Mouse (Mus musculus) thymus, adult 2 months (tissue): ENCODE data around the gene Nckipsd. TPM values are rescaled to one million over a fixed set of nuclear protein-coding genes. Genes with fewer than 3 reads are reported as not detected.

Experiments
- DNase-seq: peaks from one replicate; pipeline ENCODE4 v3.0.0; 2021
- H3K27ac ChIP-seq: fragments of 200-500 bp; 2 replicates; pipeline ENCODE4 v1.5.1; 2012; ENCODE audit warnings: low read length, control low read depth; ENCODE audit not compliant: control insufficient read depth, insufficient read depth
- H3K27me3 ChIP-seq: fragments of 200-500 bp; 2 replicates; pipeline ENCODE4 v1.6.1; 2012; ENCODE audit warnings: mild to moderate bottlenecking, low read length, moderate library complexity, mixed read lengths; ENCODE audit not compliant: control insufficient read depth, insufficient read depth
- H3K36me3 ChIP-seq: fragments of 200-500 bp; 2 replicates; pipeline ENCODE4 v1.6.1; 2012; ENCODE audit warnings: mild to moderate bottlenecking, low read length, moderate library complexity; ENCODE audit not compliant: control insufficient read depth, insufficient read depth
- H3K4me1 ChIP-seq: fragments of 200-500 bp; replicated peaks from 2 replicates; pipeline ENCODE4 v1.6.1; 2012; ENCODE audit warnings: low read length; ENCODE audit not compliant: control insufficient read depth, insufficient read depth
- H3K4me3 ChIP-seq: fragments of 200-500 bp; 2 replicates; pipeline ENCODE4 v1.5.1; 2012; ENCODE audit warnings: mild to moderate bottlenecking, low read length, control low read depth, moderate library complexity; ENCODE audit not compliant: control insufficient read depth, insufficient read depth
- CTCF ChIP-seq: fragments of 200-500 bp; IDR thresholded peaks from 2 replicates; pipeline ENCODE4 v1.5.1; 2012; ENCODE audit warnings: mild to moderate bottlenecking, control low read depth, low read length, moderate library complexity, borderline replicate concordance; ENCODE audit not compliant: control insufficient read depth, poor library complexity, insufficient read depth; ENCODE audit errors: extremely low read depth
- POLR2A ChIP-seq: fragments of 200-500 bp; IDR thresholded peaks from 2 replicates; pipeline ENCODE4 v1.6.1; 2012; ENCODE audit warnings: mild to moderate bottlenecking, low read length, control low read depth, moderate library complexity; ENCODE audit not compliant: control insufficient read depth, poor library complexity, insufficient read depth; ENCODE audit errors: extremely low read depth
- WGBS: fragments of 180-500 bp; shearing (Covaris S2); methylation state at CpG from one replicate; pipeline ENCODE4 v1.1.7; 2018; 5-methylcytosine and 5-hydroxymethylcytosine counted together
- polyA plus RNA-seq: library from polyadenylated mRNA; depleted of rRNA; stranded (reverse); fragments of >200 nt; gene quantifications from 2 replicates; pipeline ENCODE4 v1.2.3, GENCODE M21; 2012

The Nckipsd gene
- polyA plus RNA-seq, 1 experiment, result 30.0 TPM

DNA sequence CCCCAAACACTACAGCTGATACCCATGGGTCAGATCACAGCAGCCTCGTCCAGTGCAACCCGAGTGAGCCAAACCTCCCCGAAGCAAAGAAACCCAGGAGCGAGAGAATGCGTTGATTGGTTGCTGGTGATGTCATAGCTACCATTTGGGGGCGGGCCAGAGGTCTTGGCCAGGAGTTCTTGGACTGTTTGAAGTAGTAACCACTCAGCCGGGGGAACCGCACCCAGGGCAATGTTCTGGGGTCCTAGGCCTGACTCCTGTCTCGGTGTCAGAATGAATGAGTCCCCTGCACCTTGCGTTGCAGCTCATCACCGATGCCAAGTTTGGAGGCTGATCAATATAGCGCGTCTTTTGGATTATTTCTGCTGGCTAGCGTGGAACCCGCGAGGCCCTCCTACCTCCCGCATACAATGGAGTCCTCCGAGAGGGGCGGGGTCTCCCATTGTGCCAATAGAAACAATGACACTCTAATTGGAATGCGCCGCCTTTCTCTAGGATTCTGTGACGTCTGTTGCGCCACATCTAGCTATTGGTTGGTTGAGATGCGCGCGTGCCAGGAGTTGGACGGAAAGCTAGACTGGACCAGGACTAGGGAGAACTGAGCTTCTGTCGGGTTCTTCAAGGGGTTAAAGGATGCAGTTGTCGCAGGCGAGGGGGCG, 16.7 kb downstream of the Nckipsd start:
- H3K4me3 ChIP-seq, result no peak overlapping the region
- peaks cover 14% of the 10 kb centered on the region for H3K27me3 ChIP-seq
- no peak for DNase-seq
- no peaks in the 10 kb centered on the region for H3K36me3 ChIP-seq
- WGBS, result 16% methylated on average over 31 of the region's 31 CpGs
- no peak overlapping the region for H3K27ac ChIP-seq
- TF ChIP-seq POLR2A, result no peak
- TF ChIP-seq CTCF, result no peak
- H3K4me1 ChIP-seq, result peaks cover 12% of the 10 kb centered on the region; the same call in 1 of the 2 replicates

DNA sequence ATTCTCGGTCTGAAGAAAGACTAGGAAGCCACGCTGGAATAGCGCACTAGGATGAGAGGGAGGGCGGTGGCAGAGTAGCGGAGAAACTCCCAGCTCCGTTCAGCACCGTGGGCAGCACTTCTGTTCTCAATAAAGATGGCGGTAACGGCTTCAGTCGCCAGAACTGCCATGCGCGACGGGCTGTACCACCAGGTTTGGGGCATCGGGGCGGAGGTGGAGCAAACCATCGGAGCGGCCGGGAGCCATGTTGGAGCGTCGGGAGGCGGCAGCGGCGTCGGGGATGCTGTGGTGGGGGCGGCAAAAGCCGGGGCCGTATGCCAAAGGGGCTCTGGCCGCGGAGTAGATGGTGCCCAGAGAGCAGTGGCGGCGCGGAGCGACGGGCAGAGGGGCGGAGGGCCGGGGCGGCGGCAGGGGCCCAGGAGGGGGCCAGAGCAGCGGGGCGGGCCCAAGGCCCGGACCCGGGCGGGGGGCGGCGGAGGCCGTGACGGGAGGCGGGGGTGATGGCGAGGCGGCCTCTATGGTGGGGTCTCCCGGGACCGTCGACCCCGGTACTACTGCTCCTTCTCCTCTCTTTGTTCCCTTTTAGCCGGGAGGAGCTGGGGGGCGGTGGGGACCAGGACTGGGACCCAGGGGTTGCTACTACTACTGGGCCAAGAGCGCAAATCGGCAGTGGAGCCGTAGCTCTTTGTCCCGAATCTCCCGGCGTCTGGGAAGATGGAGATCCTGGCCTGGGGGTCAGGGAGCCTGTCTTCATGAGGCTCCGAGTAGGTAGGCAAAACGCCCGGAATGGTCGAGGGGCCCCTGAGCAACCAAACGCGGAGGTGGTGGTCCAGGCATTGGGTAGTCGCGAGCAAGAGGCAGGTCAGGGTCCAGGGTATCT, 17.9 kb downstream of the Nckipsd start, which contains the start of gene Celsr3:
Gene Celsr3 (plus strand): TSS at position 501 of the 880 bp plus-strand sequence.
- peaks cover 12% of the 10 kb centered on the region; the same call in 1 of the 2 replicates for H3K4me1 ChIP-seq
- no peaks in the 10 kb centered on the region for H3K36me3 ChIP-seq
- peaks cover 14% of the 10 kb centered on the region for H3K27me3 ChIP-seq
- TF ChIP-seq POLR2A (no peak), CTCF (no peak)
- WGBS, result 8% methylated on average over 68 of the region's 70 CpGs
- H3K27ac ChIP-seq, result no peak within 1 kb of the TSS
- no peak for DNase-seq
- peak within 1 kb of the TSS; percentile 12 for H3K4me3 ChIP-seq

DNA sequence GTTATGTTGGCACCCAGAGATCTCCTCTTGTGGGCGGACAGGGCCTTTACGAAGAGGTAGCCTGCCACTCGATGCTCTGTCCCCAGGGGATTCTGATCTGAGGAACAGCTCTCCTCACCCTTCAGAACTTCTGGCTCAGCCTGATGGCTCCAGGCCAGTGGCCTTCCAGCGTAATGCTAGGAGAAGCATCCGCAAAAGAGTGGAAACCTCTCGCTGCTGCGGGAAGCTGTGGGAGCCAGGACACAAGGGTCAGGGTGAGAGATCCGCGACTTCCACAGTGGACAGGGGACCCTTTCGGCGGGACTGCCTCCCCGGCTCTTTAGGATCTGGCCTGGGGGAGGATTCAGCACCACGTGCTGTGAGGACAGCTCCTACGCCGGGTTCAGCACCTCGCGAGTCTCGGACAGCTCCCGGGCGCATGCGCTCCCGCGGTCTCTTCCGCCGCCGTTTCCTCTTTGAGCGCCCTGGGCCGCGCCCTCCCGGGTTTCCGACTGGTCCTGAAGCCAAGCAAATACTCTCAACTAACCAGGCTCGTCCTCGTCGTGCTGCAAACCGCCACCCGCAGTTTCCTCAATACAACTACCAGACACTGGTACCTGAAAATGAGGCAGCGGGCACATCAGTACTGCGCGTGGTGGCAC, 18.7 kb downstream of the Nckipsd start:
- H3K36me3 ChIP-seq, result no peaks in the 10 kb centered on the region
- no peak overlapping the region for H3K27ac ChIP-seq
- H3K4me3 ChIP-seq, result peak overlapping the region; percentile 12
- peaks cover 18% of the 10 kb centered on the region; the same call in 1 of the 2 replicates for H3K4me1 ChIP-seq
- TF ChIP-seq CTCF, result no peak
- DNase-seq, result peak; percentile 74
- 3% methylated on average over 39 of the region's 39 CpGs for WGBS
- peaks cover 20% of the 10 kb centered on the region for H3K27me3 ChIP-seq

DNA sequence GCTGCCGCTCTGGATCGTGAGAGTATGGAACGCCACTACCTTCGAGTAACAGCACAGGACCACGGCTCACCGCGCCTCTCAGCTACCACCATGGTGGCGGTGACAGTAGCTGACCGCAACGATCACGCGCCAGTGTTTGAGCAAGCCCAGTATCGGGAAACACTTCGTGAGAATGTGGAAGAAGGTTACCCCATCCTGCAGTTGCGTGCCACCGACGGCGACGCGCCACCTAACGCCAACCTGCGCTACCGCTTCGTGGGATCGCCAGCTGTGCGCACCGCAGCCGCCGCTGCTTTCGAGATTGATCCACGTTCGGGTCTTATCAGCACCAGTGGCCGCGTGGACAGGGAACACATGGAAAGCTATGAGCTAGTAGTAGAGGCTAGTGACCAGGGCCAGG, 19.3 kb downstream of the Nckipsd start:
- TF ChIP-seq POLR2A, result no peak
- TF ChIP-seq CTCF, result no peak
- no peaks in the 10 kb centered on the region for H3K36me3 ChIP-seq
- DNase-seq, result no peak
- H3K27me3 ChIP-seq, result peaks cover 23% of the 10 kb centered on the region
- peaks cover 23% of the 10 kb centered on the region for H3K4me1 ChIP-seq
- H3K4me3 ChIP-seq, result peak overlapping the region; percentile 12; the same call in 1 of the 2 replicates
- WGBS, result 9% methylated on average over 34 of the region's 34 CpGs
- no peak overlapping the region for H3K27ac ChIP-seq

DNA sequence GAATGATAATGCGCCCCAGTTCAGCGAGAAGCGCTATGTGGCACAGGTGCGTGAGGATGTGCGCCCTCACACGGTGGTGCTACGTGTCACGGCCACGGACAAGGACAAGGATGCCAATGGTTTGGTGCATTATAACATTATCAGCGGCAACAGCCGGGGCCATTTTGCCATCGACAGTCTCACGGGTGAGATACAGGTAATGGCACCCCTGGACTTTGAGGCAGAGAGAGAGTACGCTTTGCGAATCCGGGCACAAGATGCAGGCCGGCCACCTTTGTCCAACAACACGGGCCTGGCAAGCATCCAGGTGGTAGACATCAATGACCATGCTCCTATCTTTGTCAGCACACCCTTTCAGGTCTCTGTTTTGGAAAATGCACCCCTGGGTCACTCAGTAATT, 19.7 kb downstream of the Nckipsd start:
- no peak for TF ChIP-seq POLR2A
- no peak for TF ChIP-seq CTCF
- 60% methylated on average over 18 of the region's 18 CpGs for WGBS
- no peak overlapping the region for H3K4me3 ChIP-seq
- H3K36me3 ChIP-seq, result no peaks in the 10 kb centered on the region
- peaks cover 27% of the 10 kb centered on the region for H3K27me3 ChIP-seq
- no peak for DNase-seq
- peaks cover 27% of the 10 kb centered on the region for H3K4me1 ChIP-seq
- H3K27ac ChIP-seq, result no peak overlapping the region

DNA sequence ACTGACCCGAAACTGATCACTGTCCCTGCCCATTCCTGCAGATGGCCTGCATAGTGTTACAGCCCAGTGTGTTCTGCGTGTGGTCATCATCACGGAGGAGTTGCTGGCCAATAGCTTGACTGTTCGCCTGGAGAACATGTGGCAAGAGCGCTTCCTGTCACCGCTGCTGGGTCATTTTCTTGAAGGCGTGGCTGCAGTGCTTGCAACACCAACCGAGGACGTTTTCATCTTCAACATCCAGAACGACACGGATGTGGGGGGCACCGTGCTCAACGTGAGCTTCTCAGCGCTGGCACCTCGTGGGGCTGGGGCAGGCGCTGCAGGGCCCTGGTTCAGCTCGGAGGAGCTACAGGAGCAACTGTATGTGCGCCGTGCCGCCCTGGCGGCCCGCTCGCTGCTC, 23.5 kb downstream of the Nckipsd start:
- peaks cover 12% of the 10 kb centered on the region; the same call in 1 of the 2 replicates for H3K27me3 ChIP-seq
- TF ChIP-seq CTCF, result no peak
- TF ChIP-seq POLR2A, result no peak
- peaks cover 23% of the 10 kb centered on the region for H3K4me1 ChIP-seq
- no peak overlapping the region for H3K27ac ChIP-seq
- DNase-seq, result no peak
- H3K36me3 ChIP-seq, result no peaks in the 10 kb centered on the region
- peak overlapping the region; percentile 26 for H3K4me3 ChIP-seq
- WGBS, result 6% methylated on average over 23 of the region's 23 CpGs
